Mouse (Mus musculus): ENCODE data around the gene Dusp1.

The Dusp1 gene

GRCm38 (mm10) chr17:26560526-26561289 is 1.2 kb downstream of the Dusp1 start:
- no peak for DNase-seq

- no peak for DNase-seq
These were observed 8.9 kb downstream of the Dusp1 start for GRCm38 (mm10) chr17:26553033-26553432.

GRCm38 (mm10) chr17:26551104-26551503 is 10.8 kb downstream of the Dusp1 start:
- no peak for DNase-seq

- peak; percentile 53 for DNase-seq
These were observed 12.6 kb downstream of the Dusp1 start for GRCm38 (mm10) chr17:26549148-26549809.

- DNase-seq = no peak
These were observed 13.4 kb downstream of the Dusp1 start for GRCm38 (mm10) chr17:26548566-26548965.

- peak; percentile 81 for DNase-seq
These were observed 14.2 kb downstream of the Dusp1 start for GRCm38 (mm10) chr17:26547771-26548170.

- no peak for DNase-seq
These were observed 17.5 kb downstream of the Dusp1 start for GRCm38 (mm10) chr17:26544319-26544963.

GRCm38 (mm10) chr17:26540083-26540482 is 21.8 kb downstream of the Dusp1 start:
- DNase-seq = no peak

GRCm38 (mm10) chr17:26537722-26538471 is 24.0 kb downstream of the Dusp1 start:
- peak; percentile 57 for DNase-seq

GRCm38 (mm10) chr17:26535251-26536136 is 26.4 kb downstream of the Dusp1 start:
- DNase-seq = no peak

- no peak for DNase-seq
These were observed 27.2 kb downstream of the Dusp1 start for GRCm38 (mm10) chr17:26534695-26535094.

- no peak for DNase-seq
These were observed 28.0 kb downstream of the Dusp1 start for GRCm38 (mm10) chr17:26533871-26534372.

GRCm38 (mm10) chr17:26532476-26533045 is 29.4 kb downstream of the Dusp1 start:
- no peak for DNase-seq

GRCm38 (mm10) chr17:26531395-26532027 is 30.4 kb downstream of the Dusp1 start:
- DNase-seq = no peak

GRCm38 (mm10) chr17:26530590-26531081 is 31.3 kb downstream of the Dusp1 start:
- peak; percentile 54 for DNase-seq

GRCm38 (mm10) chr17:26529791-26530241 is 32.1 kb downstream of the Dusp1 start:
- DNase-seq = no peak

- no peak for DNase-seq
These were observed 33.2 kb downstream of the Dusp1 start for GRCm38 (mm10) chr17:26528751-26529150.

GRCm38 (mm10) chr17:26527291-26527690 is 34.6 kb downstream of the Dusp1 start:
- no peak for DNase-seq

GRCm38 (mm10) chr17:26525316-26525715 is 36.6 kb downstream of the Dusp1 start:
- no peak for DNase-seq

GRCm38 (mm10) chr17:26524801-26525200 is 37.1 kb downstream of the Dusp1 start:
- no peak for DNase-seq

GRCm38 (mm10) chr17:26524316-26524715 is 37.6 kb downstream of the Dusp1 start:
- no peak for DNase-seq
